Mouse (Mus musculus): ENCODE measurements at regions not wholly inside any gene's neighbourhood (a gene's known extent, or its start where the extent isn't known, plus 50 kb on each side); places are given as distances from the start of the nearest gene placed in this dataset.

- DNase-seq (ENCODE audit: low spot score in 2 of 2) = no peak
Observed at GRCm38 (mm10) chr3:113811790-113812189, 181.8 kb upstream of the Rnpc3 start.

GRCm38 (mm10) chr3:113859421-113859820 lies 170.9 kb upstream of the Col11a1 start:
- no peak for DNase-seq (ENCODE audit: low spot score in 2 of 2)

- DNase-seq (ENCODE audit: low spot score in 2 of 2) = no peak
Observed at GRCm38 (mm10) chr3:113860005-113860404, 170.3 kb upstream of the Col11a1 start.

- no peak for DNase-seq (ENCODE audit: low spot score in 2 of 2)
Observed at GRCm38 (mm10) chr3:113860426-113860825, 169.9 kb upstream of the Col11a1 start.

- DNase-seq (ENCODE audit: low spot score in 2 of 2) = no peak
Observed at GRCm38 (mm10) chr3:113873226-113873625, 157.1 kb upstream of the Col11a1 start.

- no peak for DNase-seq (ENCODE audit: low spot score in 2 of 2)
Observed at GRCm38 (mm10) chr3:113905162-113905561, 125.2 kb upstream of the Col11a1 start.

- peak; percentile 25 to 43 for DNase-seq (ENCODE audit: low spot score in 2 of 2)
Observed at GRCm38 (mm10) chr3:113919350-113920179, 110.8 kb upstream of the Col11a1 start.

GRCm38 (mm10) chr3:113931553-113931952 lies 98.8 kb upstream of the Col11a1 start:
- no peak for DNase-seq (ENCODE audit: low spot score in 2 of 2)

GRCm38 (mm10) chr3:113950501-113950900 lies 79.8 kb upstream of the Col11a1 start:
- DNase-seq (ENCODE audit: low spot score in 2 of 2) = no peak

- DNase-seq (ENCODE audit: low spot score in 2 of 2) = no peak
Observed at GRCm38 (mm10) chr3:113952468-113952867, 77.9 kb upstream of the Col11a1 start.

- no peak for DNase-seq (ENCODE audit: low spot score in 2 of 2)
Observed at GRCm38 (mm10) chr3:113953113-113953512, 77.2 kb upstream of the Col11a1 start.

- DNase-seq (ENCODE audit: low spot score in 2 of 2) = no peak
Observed at GRCm38 (mm10) chr3:113954486-113954885, 75.9 kb upstream of the Col11a1 start.

- DNase-seq (ENCODE audit: low spot score in 2 of 2) = no peak
Observed at GRCm38 (mm10) chr3:113960080-113960479, 70.3 kb upstream of the Col11a1 start.
